Mouse (Mus musculus): Measurements from ENCODE around the gene Mtus2. TPM values are rescaled to one million over a fixed set of nuclear protein-coding genes. Genes with fewer than 3 reads are reported as not detected.
"Not testable (repeated sequence)": the region's sequence is repeated elsewhere in the genome, so short reads cannot be mapped to it uniquely, and the experiment has no call there.

Mtus2 gene
- polyA plus RNA-seq, 1 experiment from 2014 or later = 9.6 TPM

- Histone ChIP-seq H3K4me3 (ENCODE audit: low read length) (no peak overlapping the region), H3K9me3 (ENCODE audit: control insufficient read depth, low read length) (no peaks in the 10 kb centered on the region), H3K4me1 (replicated peaks; ENCODE audit: control insufficient read depth, insufficient read depth, low read length) (no peaks in the 10 kb centered on the region), H3K4me2 (ENCODE audit: low read depth, low read length) (no peak overlapping the region), H3K27ac (ENCODE audit: low read length) (no peak overlapping the region), H3K36me3 (ENCODE audit: control insufficient read depth, insufficient read depth, low read length) (no peaks in the 10 kb centered on the region), H3K9ac (ENCODE audit: low read length) (no peak overlapping the region), H3K27me3 (ENCODE audit: control insufficient read depth, insufficient read depth, low read depth, low read length) (no peaks in the 10 kb centered on the region)
- 61% methylated on average over 5 of the region's 5 CpGs for WGBS
- ATAC-seq (ENCODE audit: low read depth) = no peak
Measured at GRCm38 (mm10) chr5:147924621-147925020, 32.5 kb upstream of the Mtus2 start.

GRCm38 (mm10) chr5:147925935-147926604 lies 31.1 kb upstream of the Mtus2 start:
- 64% methylated on average over 15 of the region's 15 CpGs for WGBS
- Histone ChIP-seq H3K9me3 (ENCODE audit: control insufficient read depth, low read length) (no peaks in the 10 kb centered on the region), H3K4me3 (ENCODE audit: low read length) (no peak overlapping the region), H3K4me1 (replicated peaks; ENCODE audit: control insufficient read depth, insufficient read depth, low read length) (no peaks in the 10 kb centered on the region), H3K4me2 (ENCODE audit: low read depth, low read length) (no peak overlapping the region), H3K27me3 (ENCODE audit: control insufficient read depth, insufficient read depth, low read depth, low read length) (no peaks in the 10 kb centered on the region), H3K9ac (ENCODE audit: low read length) (no peak overlapping the region), H3K36me3 (ENCODE audit: control insufficient read depth, insufficient read depth, low read length) (no peaks in the 10 kb centered on the region), H3K27ac (ENCODE audit: low read length) (no peak overlapping the region)
- no peak for ATAC-seq (ENCODE audit: low read depth)

DNA sequence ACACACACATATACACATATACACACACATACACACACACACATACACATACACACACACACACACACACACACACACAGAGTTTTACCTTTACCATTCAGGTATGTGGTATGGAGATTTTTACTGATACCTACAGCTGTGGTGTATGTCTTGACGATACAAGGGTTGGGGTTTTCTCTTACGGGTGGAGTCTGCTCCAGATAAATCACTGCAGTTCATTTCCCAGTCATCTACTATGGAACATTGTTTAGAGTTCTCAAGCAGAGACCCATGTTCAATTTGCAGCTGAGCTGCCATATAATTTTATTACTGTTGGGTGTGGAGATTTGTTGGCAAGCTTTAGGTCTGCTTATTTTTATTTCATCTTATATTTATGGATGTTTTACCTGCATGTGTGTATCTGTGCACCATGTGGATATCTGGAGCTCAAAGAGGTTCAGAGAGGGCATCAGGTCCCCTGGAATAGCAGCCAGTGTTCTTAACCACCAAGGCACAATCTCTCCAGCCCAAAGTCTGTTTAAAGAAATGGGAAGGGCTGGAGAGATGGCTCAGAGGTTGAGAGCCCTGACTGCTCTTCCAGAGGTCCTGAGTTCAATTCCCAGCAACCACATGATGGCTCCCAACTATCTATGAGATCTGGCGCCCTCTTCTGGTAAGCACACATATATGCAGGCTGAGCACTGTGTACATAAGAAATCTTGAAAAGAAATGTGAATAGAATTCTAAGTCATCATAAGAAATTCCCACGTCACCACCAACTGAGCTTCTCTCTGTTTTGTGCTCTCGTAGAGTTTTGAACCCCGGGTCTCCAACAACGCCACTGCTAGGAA lies 28.2 kb upstream of the Mtus2 start:
- H3K4me3 ChIP-seq (ENCODE audit: low read length) = no peak overlapping the region
- no peak for ATAC-seq (ENCODE audit: low read depth)
- WGBS = 78% methylated on average over 7 of the region's 7 CpGs

GRCm38 (mm10) chr5:147935096-147935495 lies 22.0 kb upstream of the Mtus2 start:
- ATAC-seq (ENCODE audit: low read depth) = no peak
- Histone ChIP-seq H3K27ac (ENCODE audit: low read length) (no peak overlapping the region), H3K4me2 (ENCODE audit: low read depth, low read length) (no peak overlapping the region), H3K9me3 (ENCODE audit: control insufficient read depth, low read length) (no peaks in the 10 kb centered on the region; the same call in 1 of the 2 replicates), H3K4me3 (ENCODE audit: low read length) (no peak overlapping the region), H3K4me1 (replicated peaks; ENCODE audit: control insufficient read depth, insufficient read depth, low read length) (no peaks in the 10 kb centered on the region), H3K9ac (ENCODE audit: low read length) (no peak overlapping the region), H3K36me3 (ENCODE audit: control insufficient read depth, insufficient read depth, low read length) (no peaks in the 10 kb centered on the region), H3K27me3 (ENCODE audit: control insufficient read depth, insufficient read depth, low read depth, low read length) (no peaks in the 10 kb centered on the region)
- 81% methylated on average over 13 of the region's 13 CpGs for WGBS

More for the DNA sequence above, 28.2 kb upstream of the Mtus2 start:
- no peaks in the 10 kb centered on the region for H3K9me3 ChIP-seq (ENCODE audit: control insufficient read depth, low read length)
- no peaks in the 10 kb centered on the region for H3K36me3 ChIP-seq (ENCODE audit: control insufficient read depth, insufficient read depth, low read length)
- no peaks in the 10 kb centered on the region for H3K4me1 ChIP-seq (replicated peaks; ENCODE audit: control insufficient read depth, insufficient read depth, low read length)
- H3K27me3 ChIP-seq (ENCODE audit: control insufficient read depth, insufficient read depth, low read depth, low read length) = no peaks in the 10 kb centered on the region
- H3K9ac ChIP-seq (ENCODE audit: low read length) = no peak overlapping the region
- no peak overlapping the region for H3K4me2 ChIP-seq (ENCODE audit: low read depth, low read length)
- H3K27ac ChIP-seq (ENCODE audit: low read length) = no peak overlapping the region

- ATAC-seq (ENCODE audit: low read depth) = no peak
- 52% methylated on average over 5 of the region's 5 CpGs for WGBS
- no peak overlapping the region for H3K4me2 ChIP-seq (ENCODE audit: low read depth, low read length)
- H3K4me1 ChIP-seq (replicated peaks; ENCODE audit: control insufficient read depth, insufficient read depth, low read length) = no peaks in the 10 kb centered on the region
- H3K27me3 ChIP-seq (ENCODE audit: control insufficient read depth, insufficient read depth, low read depth, low read length) = no peaks in the 10 kb centered on the region
- no peak overlapping the region for H3K9ac ChIP-seq (ENCODE audit: low read length)
- H3K9me3 ChIP-seq (ENCODE audit: control insufficient read depth, low read length) = peaks cover 3% of the 10 kb centered on the region; the same call in 1 of the 2 replicates
- no peaks in the 10 kb centered on the region for H3K36me3 ChIP-seq (ENCODE audit: control insufficient read depth, insufficient read depth, low read length)
- no peak overlapping the region for H3K27ac ChIP-seq (ENCODE audit: low read length)
- no peak overlapping the region for H3K4me3 ChIP-seq (ENCODE audit: low read length)
Measured at GRCm38 (mm10) chr5:147939226-147939625, 17.9 kb upstream of the Mtus2 start.

- H3K4me3 ChIP-seq (ENCODE audit: low read length) = no peak overlapping the region
- 14% methylated on average over 5 of the region's 5 CpGs for WGBS
- H3K9me3 ChIP-seq (ENCODE audit: control insufficient read depth, low read length) = 0 out of 2 replicates have a peak, but pooled peaks cover 3% of the 10 kb centered on the region
Measured at GRCm38 (mm10) chr5:147945000-147945666, 12.0 kb upstream of the Mtus2 start.

DNA sequence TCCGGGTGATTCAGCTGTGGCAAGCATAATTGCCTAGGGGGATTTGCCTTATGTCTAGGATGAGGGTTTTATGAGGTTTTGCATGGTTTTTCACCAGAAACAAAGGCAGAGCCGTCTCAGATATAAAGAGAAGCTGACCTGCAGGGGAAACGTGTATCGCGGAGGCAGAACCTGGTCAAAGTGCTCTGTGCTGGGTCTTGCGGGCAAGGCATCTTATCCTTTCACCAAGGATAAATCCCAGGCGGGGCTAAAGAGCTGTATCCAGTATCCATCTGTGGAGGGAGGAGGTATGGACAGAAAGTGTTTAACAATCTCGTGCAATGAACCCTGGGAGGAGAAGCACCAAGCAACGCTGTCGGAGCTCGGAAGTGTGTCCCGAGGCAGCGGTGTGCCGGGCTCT lies 7.2 kb upstream of the Mtus2 start:
- Histone ChIP-seq H3K27me3 (ENCODE audit: control insufficient read depth, insufficient read depth, low read depth, low read length) (no peaks in the 10 kb centered on the region; the same call in 1 of the 2 replicates), H3K27ac (ENCODE audit: low read length) (no peak overlapping the region), H3K36me3 (ENCODE audit: control insufficient read depth, insufficient read depth, low read length) (no peaks in the 10 kb centered on the region), H3K9me3 (ENCODE audit: control insufficient read depth, low read length) (no peaks in the 10 kb centered on the region), H3K4me1 (replicated peaks; ENCODE audit: control insufficient read depth, insufficient read depth, low read length) (no peaks in the 10 kb centered on the region), H3K4me2 (ENCODE audit: low read depth, low read length) (no peak overlapping the region), H3K4me3 (ENCODE audit: low read length) (no peak overlapping the region), H3K9ac (ENCODE audit: low read length) (no peak overlapping the region)
- no peak for ATAC-seq (ENCODE audit: low read depth)
- 73% methylated on average over 14 of the region's 14 CpGs for WGBS

More at GRCm38 (mm10) chr5:147945000-147945666, 12.0 kb upstream of the Mtus2 start:
- Histone ChIP-seq H3K9ac (ENCODE audit: low read length) (no peak overlapping the region), H3K27me3 (ENCODE audit: control insufficient read depth, insufficient read depth, low read depth, low read length) (no peaks in the 10 kb centered on the region), H3K4me2 (ENCODE audit: low read depth, low read length) (no peak overlapping the region), H3K27ac (ENCODE audit: low read length) (no peak overlapping the region), H3K4me1 (replicated peaks; ENCODE audit: control insufficient read depth, insufficient read depth, low read length) (no peaks in the 10 kb centered on the region), H3K36me3 (ENCODE audit: control insufficient read depth, insufficient read depth, low read length) (no peaks in the 10 kb centered on the region)
- ATAC-seq (ENCODE audit: low read depth) = no peak; the same call in 1 of the 2 replicates

DNA sequence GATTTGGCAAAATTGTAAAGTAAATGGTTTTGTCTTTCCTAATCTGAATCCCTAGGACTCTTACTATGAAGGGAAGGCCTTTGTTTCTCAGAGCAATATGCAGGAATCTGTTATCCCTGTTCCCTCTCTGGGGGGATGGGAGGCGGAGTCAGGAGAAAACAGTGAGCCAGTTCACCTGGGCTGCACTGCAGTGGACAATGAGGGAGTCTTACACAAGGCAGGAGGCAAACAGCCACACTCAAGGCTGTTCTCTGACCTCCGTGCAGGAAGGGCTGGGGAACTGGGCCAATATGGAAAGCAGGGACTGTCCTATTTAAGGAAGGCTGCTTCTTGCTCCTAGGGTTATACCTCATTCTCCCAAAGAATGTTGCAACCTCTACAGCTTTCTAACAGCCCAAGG lies 5.4 kb upstream of the Mtus2 start:
- WGBS = 43% methylated on average over 2 of the region's 2 CpGs
- 0 out of 2 replicates have a peak, but pooled peaks cover 3% of the 10 kb centered on the region for H3K4me1 ChIP-seq (replicated peaks; ENCODE audit: control insufficient read depth, insufficient read depth, low read length)
- no peaks in the 10 kb centered on the region for H3K36me3 ChIP-seq (ENCODE audit: control insufficient read depth, insufficient read depth, low read length)
- no peak for ATAC-seq (ENCODE audit: low read depth)
- H3K9me3 ChIP-seq (ENCODE audit: control insufficient read depth, low read length) = no peaks in the 10 kb centered on the region
- no peak overlapping the region for H3K4me3 ChIP-seq (ENCODE audit: low read length)
- H3K27me3 ChIP-seq (ENCODE audit: control insufficient read depth, insufficient read depth, low read depth, low read length) = peaks cover 12% of the 10 kb centered on the region
- no peak overlapping the region for H3K9ac ChIP-seq (ENCODE audit: low read length)
- H3K4me2 ChIP-seq (ENCODE audit: low read depth, low read length) = no peak overlapping the region
- no peak overlapping the region for H3K27ac ChIP-seq (ENCODE audit: low read length)

- not testable (repeated sequence) for H3K9me3 ChIP-seq (ENCODE audit: control insufficient read depth, low read length); ATAC-seq (ENCODE audit: low read depth); H3K27ac ChIP-seq (ENCODE audit: low read length); H3K4me3 ChIP-seq (ENCODE audit: low read length); H3K4me2 ChIP-seq (ENCODE audit: low read depth, low read length); H3K9ac ChIP-seq (ENCODE audit: low read length); H3K36me3 ChIP-seq (ENCODE audit: control insufficient read depth, insufficient read depth, low read length)
- Histone ChIP-seq H3K4me1 (replicated peaks; ENCODE audit: control insufficient read depth, insufficient read depth, low read length) (peaks cover 12% of the 10 kb centered on the region), H3K27me3 (ENCODE audit: control insufficient read depth, insufficient read depth, low read depth, low read length) (peaks cover 21% of the 10 kb centered on the region)
- WGBS = 75% methylated on average over 5 of the region's 5 CpGs
Measured at GRCm38 (mm10) chr5:147953181-147953580, 3.9 kb upstream of the Mtus2 start.
